Mouse (Mus musculus): ENCODE results near the gene Zfp810.

GRCm38 (mm10) chr9:22337217-22337616, 29.8 kb upstream of the Zfp810 start:
- TF ChIP-seq CTCF (IDR thresholded peaks at IDR 0.05; ENCODE audit: extremely low read depth, insufficient read length, insufficient replicate concordance, low read depth, low read length) (no peak), POLR2A (IDR thresholded peaks at IDR 0.05; ENCODE audit: low read depth, low read length) (no peak)
